Comparison of ENCODE assay signal across 15 mouse cellular contexts in the genomic region with DNA sequence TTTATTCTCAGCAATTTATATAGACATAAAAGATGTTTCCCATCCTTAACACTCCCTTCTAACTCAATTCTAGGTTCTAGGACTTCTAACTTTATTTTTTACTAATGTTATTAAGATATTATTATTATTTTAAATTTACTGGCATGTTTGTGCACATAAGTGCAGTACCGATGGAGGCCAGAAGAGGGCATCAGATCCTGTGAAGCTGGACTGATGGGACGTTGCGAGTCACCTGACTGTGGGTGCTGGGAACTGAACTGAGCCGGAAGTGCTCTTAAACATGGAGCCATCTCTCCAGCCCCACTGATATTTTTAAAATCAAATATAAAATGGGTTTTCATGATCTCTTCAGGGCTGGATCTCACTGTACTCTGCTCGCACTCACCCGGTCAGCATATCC.
DNase-seq lines count a peak whose midpoint lies in the region; ATAC-seq and TF ChIP-seq lines count a peak whose summit lies in the region.
"Had no signal": no experiment of that assay in that cellular context is flagged by ENCODE, and none has a peak within 500 bp of the region (broad histone marks: within the 10 kb centered on the region; RNA-seq: fewer than 3 reads in every experiment).

No protein-coding gene starts in this region.

- no peak for TF ChIP-seq POLR2A in heart, adult 2 months (IDR thresholded peaks at IDR 0.05; ENCODE audit: insufficient read depth, low read depth, low read length)

- TF ChIP-seq CTCF in heart, adult 2 months (IDR thresholded peaks at IDR 0.05), result peak; percentile 65
- TF ChIP-seq CTCF in C2C12 (IDR thresholded peaks at IDR 0.05; ENCODE audit: control insufficient read depth, insufficient read depth, insufficient read length), result no peak

- no peak for ATAC-seq in heart, embryonic 12.5 days (ENCODE audit: insufficient number of reproducible peaks, low FRiP score)
- ATAC-seq in limb, embryonic 11.5 days (ENCODE audit: insufficient number of reproducible peaks, low FRiP score, low TSS enrichment, low read depth), result no peak
- no peak for ATAC-seq in erythroblast, adult 5-6 weeks (replicated peaks; ENCODE audit: low FRiP score, poor library complexity, severe bottlenecking)
- ATAC-seq: CD4-positive, CD25-positive, alpha-beta regulatory T cell, adult 4 months had no signal

- H3K4me1 ChIP-seq in heart, adult 2 months (ENCODE audit: control insufficient read depth, insufficient read depth, low read length), result no peaks in the 10 kb centered on the region
- H3K4me1 ChIP-seq in heart, embryonic 12.5 days (replicated peaks), result no peaks in the 10 kb centered on the region; the same call in 1 of the 2 replicates
- no peaks in the 10 kb centered on the region for H3K4me1 ChIP-seq in limb, embryonic 11.5 days (ENCODE audit: control insufficient read depth, insufficient read depth, low read length)
- H3K4me1 ChIP-seq in limb, embryonic 10.5 days, result no peaks in the 10 kb centered on the region
- H3K4me1 ChIP-seq: embryonic facial prominence, embryonic 15.5 days; midbrain, embryonic 12.5 days; neural tube, embryonic 12.5 days had no signal

- no peak overlapping the region for H3ac ChIP-seq in C2C12 (ENCODE audit: control insufficient read depth, insufficient read length, low read depth)

- H3K79me3 ChIP-seq in C2C12 (ENCODE audit: low read depth), result no peaks in the 10 kb centered on the region

- DNase-seq in heart, adult 2 months, result no peak
- peak; percentile 30 for DNase-seq in limb, embryonic 11.5 days (ENCODE audit: low spot score)
- no peak for DNase-seq in limb, embryonic 10.5 days (ENCODE audit: low spot score)
- DNase-seq in ZHBTc4 (ENCODE audit: low read depth, low spot score), result peak; percentile 63
- DNase-seq in right cerebral cortex, postnatal 25 days, result no peak
- DNase-seq: cerebellum, postnatal 36 days; lung, adult 18-20 months; retina, postnatal 1 day had no signal

- H3K36me3 ChIP-seq in heart, adult 2 months (ENCODE audit: control insufficient read depth, insufficient read depth, low read length), result no peaks in the 10 kb centered on the region
- no peaks in the 10 kb centered on the region; the same call in 1 of the 2 replicates for H3K36me3 ChIP-seq in heart, embryonic 12.5 days
- H3K36me3 ChIP-seq in limb, embryonic 11.5 days (ENCODE audit: control insufficient read depth, insufficient read depth, low read length), result no peaks in the 10 kb centered on the region
- no peaks in the 10 kb centered on the region for H3K36me3 ChIP-seq in limb, embryonic 10.5 days
- H3K36me3 ChIP-seq in C2C12 (ENCODE audit: control insufficient read depth, insufficient read depth), result no peaks in the 10 kb centered on the region
- H3K36me3 ChIP-seq: midbrain, embryonic 12.5 days; neural tube, embryonic 12.5 days had no signal

- no peaks in the 10 kb centered on the region for H3K27me3 ChIP-seq in heart, adult 2 months (ENCODE audit: control insufficient read depth, insufficient read depth, low read length)
- H3K27me3 ChIP-seq in heart, embryonic 12.5 days (replicated peaks), result no peaks in the 10 kb centered on the region
- H3K27me3 ChIP-seq in limb, embryonic 11.5 days (ENCODE audit: control insufficient read depth, insufficient read depth, low read length), result no peaks in the 10 kb centered on the region
- no peaks in the 10 kb centered on the region for H3K27me3 ChIP-seq in limb, embryonic 10.5 days (ENCODE audit: low read depth, poor library complexity, severe bottlenecking)
- no peaks in the 10 kb centered on the region for H3K27me3 ChIP-seq in C2C12 (ENCODE audit: control insufficient read depth, insufficient read depth, insufficient read length)
- H3K27me3 ChIP-seq: embryonic facial prominence, embryonic 15.5 days; midbrain, embryonic 12.5 days; neural tube, embryonic 12.5 days had no signal

- H3K9me3 ChIP-seq in heart, embryonic 12.5 days (replicated peaks), result peaks cover 4% of the 10 kb centered on the region; the same call in 1 of the 2 replicates
- no peaks in the 10 kb centered on the region for H3K9me3 ChIP-seq in limb, embryonic 11.5 days (ENCODE audit: control insufficient read depth, low read length)
- H3K9me3 ChIP-seq in limb, embryonic 10.5 days (replicated peaks), result no peaks in the 10 kb centered on the region
- H3K9me3 ChIP-seq: embryonic facial prominence, embryonic 15.5 days; neural tube, embryonic 12.5 days had no signal

- no peak overlapping the region for H3K4me3 ChIP-seq in heart, adult 2 months
- no peak overlapping the region for H3K4me3 ChIP-seq in heart, embryonic 12.5 days
- no peak overlapping the region for H3K4me3 ChIP-seq in limb, embryonic 11.5 days (ENCODE audit: low read depth, low read length)
- H3K4me3 ChIP-seq in limb, embryonic 10.5 days, result no peak overlapping the region
- no peak overlapping the region for H3K4me3 ChIP-seq in C2C12 (ENCODE audit: insufficient read depth, poor library complexity, severe bottlenecking)
- H3K4me3 ChIP-seq: embryonic facial prominence, embryonic 15.5 days; midbrain, embryonic 12.5 days; neural tube, embryonic 12.5 days had no signal

- 84% methylated on average over 6 of the region's 6 CpGs for WGBS in heart, adult 2 months
- whole genome bisulfite sequencing in heart, embryonic 12.5 days, result 86% methylated on average over 6 of the region's 6 CpGs
- 90% methylated on average over 6 of the region's 6 CpGs for WGBS in limb, embryonic 11.5 days
- WGBS in limb, embryonic 10.5 days, result 84% methylated on average over 6 of the region's 6 CpGs

- no peak overlapping the region for H3K27ac ChIP-seq in heart, adult 2 months
- H3K27ac ChIP-seq in heart, embryonic 12.5 days (ENCODE audit: poor library complexity, severe bottlenecking), result no peak overlapping the region
- H3K27ac ChIP-seq in limb, embryonic 11.5 days (replicated peaks; ENCODE audit: low read depth, low read length), result no peak overlapping the region
- no peak overlapping the region for H3K27ac ChIP-seq in limb, embryonic 10.5 days
- H3K27ac ChIP-seq: embryonic facial prominence, embryonic 15.5 days; midbrain, embryonic 12.5 days; neural tube, embryonic 12.5 days had no signal

- H3K79me2 ChIP-seq in heart, adult 2 months (replicated peaks; ENCODE audit: control insufficient read depth, insufficient read depth, low read length), result no peaks in the 10 kb centered on the region
- H3K79me2 ChIP-seq in C2C12 (ENCODE audit: control insufficient read depth, insufficient read depth), result no peaks in the 10 kb centered on the region

- no peak overlapping the region for H3K4me2 ChIP-seq in heart, embryonic 12.5 days
- no peak overlapping the region for H3K4me2 ChIP-seq in limb, embryonic 11.5 days (ENCODE audit: low read depth, severe bottlenecking)
- H3K4me2 ChIP-seq: embryonic facial prominence, embryonic 15.5 days; midbrain, embryonic 12.5 days; neural tube, embryonic 12.5 days had no signal

- TF ChIP-seq EP300 in heart, adult 2 months (IDR thresholded peaks at IDR 0.05; ENCODE audit: insufficient read depth, low read depth, low read length), result no peak

- intact Hi-C loops in heart, adult 2 months (cut with DNase I), result loop anchor here (1.0 kb wide), 1 partner anchor 46 kb away; no protein-coding TSS in a partner anchor

- H3K9ac ChIP-seq in heart, adult 2 months (ENCODE audit: low read depth, low read length), result no peak overlapping the region
- H3K9ac ChIP-seq in heart, embryonic 12.5 days, result no peak overlapping the region
- H3K9ac ChIP-seq in limb, embryonic 11.5 days (ENCODE audit: low read length), result no peak overlapping the region
- H3K9ac ChIP-seq: embryonic facial prominence, embryonic 15.5 days; midbrain, embryonic 12.5 days; neural tube, embryonic 12.5 days had no signal

TF ChIP-seq in C2C12, 6 proteins besides CTCF, POLR2A, EP300 and RAD21:
- TF ChIP-seq FOSL1 (IDR thresholded peaks at IDR 0.05; ENCODE audit: insufficient read depth, low read length, poor library complexity, severe bottlenecking), result no peak
- TF ChIP-seq USF1 (IDR thresholded peaks at IDR 0.05; ENCODE audit: low read depth), result peak; percentile 8
- TF ChIP-seq CEBPB (IDR thresholded peaks at IDR 0.05; ENCODE audit: low read depth), result no peak
- TF ChIP-seq MAX (IDR thresholded peaks at IDR 0.05), result no peak
- TF ChIP-seq MYOG (IDR thresholded peaks at IDR 0.05; ENCODE audit: control insufficient read depth, extremely low read depth, insufficient read length), result no peak
- no peak for TF ChIP-seq MYOD1 (IDR thresholded peaks at IDR 0.05; ENCODE audit: control insufficient read depth, insufficient read length, low read depth)

Comparison
In these comparisons a context has a peak if more than half of its experiments do, and no peak if none do; other contexts are left out.
1. DNase-seq: peak in limb, embryonic 11.5 days (single experiment) and ZHBTc4 (single experiment); none in heart, adult 2 months (0 of 2), limb, embryonic 10.5 days (single experiment) and right cerebral cortex, postnatal 25 days (single experiment).